Mouse (Mus musculus) heart, postnatal 0 days (tissue): ENCODE results near the gene BC034090.

Experiments used
- CTCF ChIP-seq: IDR thresholded peaks from 2 replicates; pipeline ENCODE4 v1.5.1; 2016; ENCODE audit warnings: antibody characterized with exemption, control low read depth, low read depth
- EP300 ChIP-seq: IDR thresholded peaks from 2 replicates; pipeline ENCODE4 v1.6.1; 2016; ENCODE audit warnings: antibody characterized with exemption, low read depth

DNA sequence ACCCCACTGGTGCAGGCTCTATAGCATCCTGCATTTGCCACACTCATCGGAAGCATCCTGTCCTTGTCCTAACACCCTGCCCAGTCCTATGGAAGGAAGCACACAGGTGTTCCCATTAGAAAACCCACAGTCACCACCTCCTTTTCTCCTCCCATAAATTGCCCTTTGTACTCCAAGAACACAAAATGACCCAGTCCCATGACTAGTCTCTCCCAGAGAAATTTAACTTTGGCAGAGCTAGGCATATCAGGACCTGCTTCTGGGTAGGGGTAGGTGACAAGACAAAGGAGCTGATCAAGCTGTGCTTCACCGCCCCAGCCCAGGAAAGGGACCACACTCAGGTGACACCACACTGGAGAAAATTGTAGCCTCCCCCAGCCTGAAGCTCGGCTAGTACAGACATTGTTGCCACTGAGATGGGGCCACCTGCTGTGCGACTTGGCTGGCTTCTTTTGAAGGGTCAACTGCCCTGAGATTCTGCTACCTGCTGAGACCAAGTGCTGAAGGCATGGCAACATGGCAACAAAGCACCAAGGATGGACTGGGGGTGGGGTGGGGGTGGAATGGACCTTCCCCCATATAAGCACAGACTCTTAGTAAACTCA lies 6.4 kb upstream of the BC034090 start:
- TF ChIP-seq CTCF (no peak), EP300 (no peak)
